Mouse (Mus musculus) C2C12 (cell line): ENCODE measurements around the gene Atp8a2.

Source experiments
- CEBPB ChIP-seq: IDR thresholded peaks from one replicate; pipeline ENCODE4 v1.6.1; 2011; ENCODE audit warnings: low read depth, mild to moderate bottlenecking, control low read depth, moderate library complexity
- CTCF ChIP-seq: IDR thresholded peaks from one replicate; pipeline ENCODE4 v1.5.1; 2011; ENCODE audit not compliant: control insufficient read depth, insufficient read depth, insufficient read length
- FOSL1 ChIP-seq: IDR thresholded peaks from one replicate; pipeline ENCODE4 v1.8.0; 2011; ENCODE audit warnings: mild to moderate bottlenecking, low read length; ENCODE audit not compliant: poor library complexity, insufficient read depth, severe bottlenecking
- MAX ChIP-seq: IDR thresholded peaks from one replicate; pipeline ENCODE4 v1.6.1; 2011; ENCODE audit warnings: mild to moderate bottlenecking, control low read depth
- MYOD1 ChIP-seq: IDR thresholded peaks from one replicate; pipeline ENCODE4 v1.6.1; 2011; ENCODE audit warnings: low read depth; ENCODE audit not compliant: control insufficient read depth, insufficient read length
- MYOG ChIP-seq: IDR thresholded peaks from one replicate; pipeline ENCODE4 v1.6.1; 2011; ENCODE audit not compliant: control insufficient read depth, insufficient read length; ENCODE audit errors: extremely low read depth
- USF1 ChIP-seq: IDR thresholded peaks from one replicate; pipeline ENCODE4 v1.6.1; 2011; ENCODE audit warnings: low read depth, mild to moderate bottlenecking, control low read depth, moderate library complexity

GRCm38 (mm10) chr14:59597398-59598259, 599.4 kb downstream of the Atp8a2 start, which contains the start of gene Cdadc1:
- TF ChIP-seq MAX (no peak), CTCF (no peak), CEBPB (no peak), USF1 (no peak), MYOD1 (no peak), MYOG (no peak), FOSL1 (no peak)
